Mouse (Mus musculus) forebrain, postnatal 0 days (tissue): ENCODE results near the gene Nbea. TPM values are rescaled to one million over a fixed set of nuclear protein-coding genes. Genes with fewer than 3 reads are reported as not detected.

Source experiments
- ATAC-seq: fragments of 200-750 bp; cut with Nextera tagmentation; 2 replicates; pipeline ENCODE4 v1.8.0; 2017; ENCODE audit warnings: mild to moderate bottlenecking, moderate library complexity
- DNase-seq: peaks from one replicate; pipeline ENCODE4 v3.0.0-alpha.2; 2015
- H3K27ac ChIP-seq: fragments of 300-500 bp; sonication (generic); 2 replicates; pipeline ENCODE4 v1.5.1; 2014; ENCODE audit warnings: low read depth, mild to moderate bottlenecking, antibody characterized with exemption, low read length, moderate library complexity, mixed read lengths
- H3K27me3 ChIP-seq: fragments of 300-500 bp; sonication (generic); 2 replicates; pipeline ENCODE4 v1.6.1; 2014; ENCODE audit warnings: mild to moderate bottlenecking, low read length, mixed read lengths; ENCODE audit not compliant: insufficient read depth
- H3K36me3 ChIP-seq: fragments of 300-500 bp; sonication (generic); 2 replicates; pipeline ENCODE4 v1.6.1; 2014; ENCODE audit warnings: mild to moderate bottlenecking, moderate library complexity; ENCODE audit not compliant: insufficient read depth
- H3K4me1 ChIP-seq: fragments of 300-500 bp; sonication (generic); 2 replicates; pipeline ENCODE4 v1.6.1; 2014; ENCODE audit warnings: antibody characterized with exemption; ENCODE audit not compliant: insufficient read depth
- H3K4me2 ChIP-seq: fragments of 300-500 bp; sonication (generic); 2 replicates; pipeline ENCODE4 v1.6.1; 2014; ENCODE audit warnings: low read depth, mild to moderate bottlenecking, moderate library complexity
- H3K4me3 ChIP-seq: fragments of 300-500 bp; sonication (generic); 2 replicates; pipeline ENCODE4 v1.5.1; 2014; ENCODE audit warnings: low read depth, low read length, mixed read lengths
- H3K9ac ChIP-seq: fragments of 300-500 bp; sonication (generic); 2 replicates; pipeline ENCODE4 v1.6.1; 2014; ENCODE audit warnings: mild to moderate bottlenecking
- H3K9me3 ChIP-seq: fragments of 300-500 bp; sonication (generic); 2 replicates; pipeline ENCODE4 v1.6.1; 2016; ENCODE audit warnings: low read length
- CTCF ChIP-seq: sonication (generic); IDR thresholded peaks from 2 replicates; pipeline ENCODE4 v1.5.1; 2016; ENCODE audit warnings: antibody characterized with exemption, control low read depth, low read depth
- WGBS: fragments of 180-500 bp; shearing (Covaris S2); extraction: QIAGEN DNeasy Blood & Tissue Kit; methylation state at CpG from one replicate; pipeline ENCODE4 v1.1.7; 2014; 5-methylcytosine and 5-hydroxymethylcytosine counted together
- polyA plus RNA-seq: library from polyadenylated mRNA; unstranded; fragments of >200 nt; fragmentation: Nextera tagmentation; extraction: Ambion mirVana; gene quantifications from 2 replicates; pipeline ENCODE4 v1.2.1, GENCODE M21; 2015
- total RNA-seq: library from RNA; depleted of rRNA; stranded (reverse); fragments of >200 nt; gene quantifications from 2 replicates; pipeline ENCODE4 v1.2.3, GENCODE M21; 2014

Nbea gene
- total and polyA plus RNA-seq, 2 experiments from 2014 or later, result 42.3 to 198 TPM

DNA sequence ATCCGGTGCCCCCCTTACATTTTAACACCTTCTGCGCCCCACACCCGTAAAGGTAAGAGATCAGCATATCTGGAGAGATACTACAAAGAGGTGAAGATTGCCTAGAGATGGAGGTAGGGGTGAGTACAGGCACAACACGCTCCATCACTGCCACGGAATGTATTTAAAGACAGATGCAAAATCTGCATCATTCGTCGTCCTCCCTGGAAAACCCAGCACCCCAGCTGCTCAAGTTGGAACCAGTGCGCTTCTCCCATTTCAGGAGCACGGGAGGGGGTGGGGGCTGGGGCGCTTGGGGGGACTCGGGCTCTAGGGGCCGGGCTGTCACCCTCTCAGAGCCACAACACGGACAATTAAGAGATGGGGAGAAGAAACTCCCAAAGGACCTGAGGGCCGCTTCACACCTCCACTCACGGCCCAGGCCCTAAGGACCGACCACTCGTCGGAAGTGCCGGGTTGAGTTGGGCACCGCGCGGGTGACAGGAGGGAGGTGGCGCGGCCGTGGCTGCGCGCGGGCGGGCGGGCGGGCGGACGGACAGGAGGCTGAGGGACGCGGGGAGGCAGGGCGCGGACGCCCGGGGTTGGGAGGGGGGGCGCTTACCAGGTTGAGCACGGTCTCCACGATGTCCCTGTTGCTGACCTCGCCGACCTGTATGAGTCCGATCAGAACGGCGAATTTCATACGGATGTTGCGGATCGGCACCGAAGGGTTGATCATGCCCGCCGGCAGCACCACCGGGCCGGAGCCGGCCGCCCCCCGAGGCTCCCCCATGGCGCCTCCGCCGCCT lies 936 bp downstream of the Nbea start:
- peak overlapping the region; percentile 99 for H3K27ac ChIP-seq
- no peaks in the 10 kb centered on the region; the same call in 1 of the 2 replicates for H3K4me1 ChIP-seq
- peak overlapping the region; percentile 97 for H3K9ac ChIP-seq
- ATAC-seq, result peak; percentile 46
- no peaks in the 10 kb centered on the region for H3K27me3 ChIP-seq
- TF ChIP-seq CTCF, result no peak
- H3K9me3 ChIP-seq, result no peaks in the 10 kb centered on the region
- H3K36me3 ChIP-seq, result no peaks in the 10 kb centered on the region
- under 1% methylated on average over 48 of the region's 61 CpGs for WGBS
- peak; percentile 70 for DNase-seq
- H3K4me2 ChIP-seq, result peak overlapping the region; percentile 76
- H3K4me3 ChIP-seq, result peak overlapping the region; percentile 99

DNA sequence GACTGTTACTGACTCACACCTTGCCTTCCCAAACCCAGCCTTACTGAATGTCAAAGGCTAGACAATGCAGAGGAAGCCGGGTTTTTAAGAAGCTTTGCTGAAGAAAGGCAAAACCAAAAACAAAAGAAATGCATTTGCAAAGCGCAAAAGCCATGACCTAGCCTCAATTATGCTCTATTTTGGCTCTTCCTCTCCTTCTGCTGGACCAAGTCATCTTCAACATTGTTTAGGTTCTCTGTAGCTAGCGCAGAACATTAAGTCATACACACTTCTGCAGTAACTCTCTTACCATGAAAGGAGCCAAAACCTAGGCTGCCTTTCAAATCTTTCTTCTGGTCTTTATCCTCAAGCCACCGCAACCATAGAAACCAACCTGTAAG lies 1.5 kb downstream of the Nbea start:
- no peaks in the 10 kb centered on the region; the same call in 1 of the 2 replicates for H3K4me1 ChIP-seq
- WGBS, result 2% methylated on average over 4 of the region's 4 CpGs
- H3K4me3 ChIP-seq, result peak overlapping the region; percentile 99
- no peaks in the 10 kb centered on the region for H3K27me3 ChIP-seq
- TF ChIP-seq CTCF, result no peak
- H3K9me3 ChIP-seq, result no peaks in the 10 kb centered on the region
- ATAC-seq (peak; percentile 4), DNase-seq (no peak)
- no peaks in the 10 kb centered on the region for H3K36me3 ChIP-seq
- H3K4me2 ChIP-seq, result peak overlapping the region; percentile 76
- peak overlapping the region; percentile 99 for H3K27ac ChIP-seq
- H3K9ac ChIP-seq, result peak overlapping the region; percentile 97

DNA sequence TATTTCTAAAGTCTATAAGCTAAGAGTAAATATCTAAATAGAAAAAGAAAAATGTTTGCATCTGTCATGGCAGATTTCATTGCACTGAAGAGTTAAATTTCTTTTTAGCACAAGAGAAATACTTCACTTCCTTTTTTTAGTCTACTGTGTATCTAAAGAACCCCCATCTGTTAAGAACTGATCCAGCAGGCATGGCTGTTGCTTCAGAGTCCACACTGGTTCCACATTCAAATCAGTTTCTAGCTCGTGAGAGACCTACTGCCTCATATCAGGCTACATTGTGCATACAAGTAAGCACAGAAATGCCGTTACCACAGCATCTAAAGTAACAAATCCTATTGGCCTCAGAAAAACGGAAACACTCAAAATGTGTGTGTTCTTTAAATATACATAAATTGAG lies 2.5 kb downstream of the Nbea start:
- Histone ChIP-seq H3K4me3 (peak overlapping the region; percentile 99), H3K9ac (peak overlapping the region; percentile 97; the same call in 1 of the 2 replicates), H3K27me3 (no peaks in the 10 kb centered on the region), H3K27ac (peak overlapping the region; percentile 46; the same call in 1 of the 2 replicates), H3K9me3 (no peaks in the 10 kb centered on the region), H3K4me2 (peak overlapping the region; percentile 76), H3K4me1 (no peaks in the 10 kb centered on the region; the same call in 1 of the 2 replicates), H3K36me3 (no peaks in the 10 kb centered on the region)
- DNase-seq (peak; percentile 66), ATAC-seq (no peak)
- 21% methylated on average over 3 of the region's 3 CpGs for WGBS
- TF ChIP-seq CTCF, result no peak

DNA sequence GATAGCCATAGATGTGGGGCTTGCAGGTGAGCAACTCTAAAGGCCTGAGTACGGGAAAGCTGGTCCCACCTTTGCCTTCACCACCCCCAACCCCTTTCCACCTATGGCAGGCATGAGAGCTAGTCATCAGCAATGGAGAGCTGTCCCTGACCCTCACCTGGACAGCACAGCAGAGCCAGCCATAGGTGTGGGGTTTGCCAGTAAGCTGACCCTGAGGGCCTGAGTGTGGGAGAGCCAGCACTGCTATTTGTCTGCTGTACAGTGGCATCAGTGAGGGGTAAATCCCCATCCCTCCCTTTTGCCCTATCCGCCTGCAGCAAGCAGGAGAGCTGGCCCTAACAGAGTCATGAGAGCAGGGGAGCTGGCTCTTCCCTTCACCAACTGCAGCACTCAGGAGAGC lies 25.6 kb downstream of the Nbea start:
- Histone ChIP-seq H3K4me1 (no peaks in the 10 kb centered on the region), H3K4me2 (no peak overlapping the region), H3K36me3 (no peaks in the 10 kb centered on the region), H3K27me3 (no peaks in the 10 kb centered on the region), H3K9me3 (no peaks in the 10 kb centered on the region), H3K27ac (no peak overlapping the region), H3K4me3 (no peak overlapping the region), H3K9ac (no peak overlapping the region)
- no peak for TF ChIP-seq CTCF
- DNase-seq (no peak), ATAC-seq (no peak)
- 100% methylated on average over 2 of the region's 2 CpGs for WGBS

DNA sequence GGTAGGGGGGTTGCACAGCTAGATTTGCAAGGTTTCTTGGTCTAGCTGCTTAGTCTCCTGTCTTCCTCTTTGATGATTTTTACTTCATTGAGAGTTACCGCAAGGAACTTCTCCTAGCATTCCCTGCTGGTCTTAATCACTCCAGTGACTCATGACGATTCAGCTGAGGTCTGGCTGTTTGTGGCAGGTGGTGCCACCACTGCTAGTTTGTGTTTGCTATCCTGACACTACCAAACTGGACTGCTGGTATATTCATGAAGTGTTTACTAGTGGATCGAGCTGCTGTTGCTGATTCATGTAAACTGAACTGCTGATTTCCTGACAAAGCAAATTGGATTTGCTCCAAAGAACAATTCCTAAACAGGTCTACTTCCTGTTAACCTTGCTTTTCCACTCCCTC lies 56.8 kb downstream of the Nbea start:
- no peak overlapping the region for H3K9ac ChIP-seq
- H3K27ac ChIP-seq, result no peak overlapping the region
- no peaks in the 10 kb centered on the region for H3K36me3 ChIP-seq
- 0 out of 2 replicates have a peak, but pooled peaks cover 10% of the 10 kb centered on the region for H3K9me3 ChIP-seq
- H3K27me3 ChIP-seq, result no peaks in the 10 kb centered on the region
- WGBS, result 85% methylated on average over 3 of the region's 3 CpGs
- ATAC-seq (no peak), DNase-seq (no peak)
- no peak overlapping the region for H3K4me3 ChIP-seq
- no peaks in the 10 kb centered on the region for H3K4me1 ChIP-seq
- no peak for TF ChIP-seq CTCF
- no peak overlapping the region for H3K4me2 ChIP-seq

DNA sequence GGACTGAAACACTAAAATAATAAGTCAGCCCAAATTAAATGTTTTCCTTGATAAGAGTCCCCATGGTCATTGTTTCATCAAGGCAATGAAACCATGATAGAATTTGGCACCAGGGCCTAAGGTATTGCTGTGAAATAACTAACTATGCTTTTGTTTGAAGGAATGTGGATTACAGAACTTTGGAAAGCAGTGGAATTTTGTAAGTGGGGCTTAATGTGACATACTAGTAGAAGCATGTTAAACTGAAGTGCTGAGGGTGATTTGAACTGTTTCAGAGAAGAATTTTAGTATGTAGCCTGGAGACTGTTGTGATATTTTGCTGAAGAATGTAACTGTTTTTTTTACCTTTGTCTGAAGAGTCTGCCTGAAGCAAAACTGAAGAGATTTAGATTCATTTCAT lies 66.9 kb downstream of the Nbea start:
- no peak overlapping the region for H3K9ac ChIP-seq
- no peak for ATAC-seq
- H3K27ac ChIP-seq, result no peak overlapping the region

DNA sequence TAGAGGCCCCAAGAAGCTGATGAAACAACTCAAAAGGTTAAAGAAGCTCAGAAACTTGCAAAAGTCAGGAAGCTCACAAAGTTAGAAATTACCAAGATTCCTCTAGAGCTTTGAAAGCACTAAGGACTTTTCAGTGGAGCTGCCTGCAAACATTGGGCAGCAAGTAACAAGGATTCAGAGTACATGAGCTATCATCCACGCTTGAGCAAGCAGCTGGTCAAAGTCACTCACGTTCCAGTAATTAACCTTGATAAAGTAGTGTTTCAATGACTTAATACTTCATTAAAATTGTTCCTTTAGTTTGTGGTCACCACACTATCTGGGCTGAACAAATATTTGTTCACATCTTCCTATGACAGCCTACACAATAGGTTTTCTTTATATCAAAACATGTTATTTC lies 75.4 kb downstream of the Nbea start:
- Histone ChIP-seq H3K9me3 (no peaks in the 10 kb centered on the region), H3K27me3 (no peaks in the 10 kb centered on the region), H3K9ac (no peak overlapping the region), H3K4me1 (no peaks in the 10 kb centered on the region), H3K4me3 (no peak overlapping the region), H3K4me2 (no peak overlapping the region), H3K36me3 (no peaks in the 10 kb centered on the region), H3K27ac (no peak overlapping the region)
- TF ChIP-seq CTCF, result no peak
- WGBS, result 66% methylated on average over 2 of the region's 2 CpGs
- DNase-seq, result no peak
- ATAC-seq, result no peak

More for the DNA sequence above, 66.9 kb downstream of the Nbea start:
- no peaks in the 10 kb centered on the region for H3K4me1 ChIP-seq
- no peak for DNase-seq
- no peaks in the 10 kb centered on the region for H3K9me3 ChIP-seq
- no peaks in the 10 kb centered on the region for H3K27me3 ChIP-seq
- no peak overlapping the region for H3K4me3 ChIP-seq
- TF ChIP-seq CTCF, result no peak
- no peak overlapping the region for H3K4me2 ChIP-seq
- peaks cover 7% of the 10 kb centered on the region; the same call in 1 of the 2 replicates for H3K36me3 ChIP-seq
